Mouse (Mus musculus) ES-Bruce4 (cell line): Measurements from ENCODE around the gene Clrn3.

ENCODE experiments used
- CTCF ChIP-seq: IDR thresholded peaks from one replicate; pipeline ENCODE4 v1.8.1; 2011; ENCODE audit warnings: low read depth, low read length
- EP300 ChIP-seq: IDR thresholded peaks from 2 replicates; pipeline ENCODE4 v1.6.1; 2011; ENCODE audit warnings: low read depth, low read length; ENCODE audit not compliant: insufficient read depth
- POLR2A ChIP-seq: IDR thresholded peaks from one replicate; pipeline ENCODE4 v1.8.1; 2011; ENCODE audit warnings: low read length; ENCODE audit not compliant: insufficient read depth

DNA sequence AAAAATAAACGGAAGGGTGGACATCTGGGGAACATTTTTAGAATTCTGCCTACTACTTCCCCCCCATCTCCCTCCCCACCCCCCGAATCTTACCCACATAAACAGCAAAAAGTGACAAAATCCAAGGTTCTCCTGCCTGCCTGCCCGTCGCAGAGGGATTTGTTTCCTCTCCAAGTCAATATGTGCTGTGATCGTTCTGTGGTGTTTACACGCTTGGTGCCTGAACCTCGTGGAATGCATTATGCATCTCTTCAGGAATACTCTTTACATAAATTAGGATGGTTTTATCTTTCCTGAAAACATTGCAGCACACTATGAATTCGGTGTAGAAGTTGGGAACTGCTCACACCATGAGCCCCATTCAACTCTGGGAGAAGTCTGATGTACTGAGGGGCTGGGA is 35.6 kb upstream of the Clrn3 start:
- TF ChIP-seq CTCF = no peak
- TF ChIP-seq POLR2A = no peak
- no peak for TF ChIP-seq EP300
